Mouse (Mus musculus) gastrocnemius, adult 18-20 months (tissue): ENCODE results near the gene Atp8b3. TPM values are rescaled to one million over a fixed set of nuclear protein-coding genes. Genes with fewer than 3 reads are reported as not detected.

Experiments used
- DNase-seq: peaks from one replicate; pipeline ENCODE4 v3.0.0; 2021; ENCODE audit warnings: low spot score
- total RNA-seq, 2 experiments: library from RNA; stranded (reverse); gene quantifications; 2 replicates each; pipeline ENCODE4 v1.2.3; 2021

Atp8b3 gene
- total RNA-seq, 2 experiments from 2014 or later, result not detected

DNA sequence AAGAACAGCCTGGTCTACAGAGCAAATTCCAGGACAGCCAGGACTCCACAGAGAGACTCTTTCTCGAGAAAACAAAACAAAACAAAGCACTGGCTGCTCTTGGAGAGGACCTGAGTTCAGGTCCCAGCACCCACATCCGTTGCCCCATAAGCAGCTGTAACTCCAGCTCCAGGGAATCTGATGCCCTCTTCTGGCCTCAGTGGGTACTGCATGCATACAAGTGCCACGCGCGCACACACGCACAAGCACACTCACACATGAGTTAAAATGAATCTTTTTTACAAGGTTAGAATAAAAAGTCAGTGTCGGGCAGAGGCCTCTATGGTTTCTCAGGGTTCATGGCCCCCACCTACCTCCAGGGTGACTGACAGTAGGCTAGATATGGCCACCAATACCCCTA, 15.6 kb downstream of the Atp8b3 start:
- DNase-seq, result no peak

DNA sequence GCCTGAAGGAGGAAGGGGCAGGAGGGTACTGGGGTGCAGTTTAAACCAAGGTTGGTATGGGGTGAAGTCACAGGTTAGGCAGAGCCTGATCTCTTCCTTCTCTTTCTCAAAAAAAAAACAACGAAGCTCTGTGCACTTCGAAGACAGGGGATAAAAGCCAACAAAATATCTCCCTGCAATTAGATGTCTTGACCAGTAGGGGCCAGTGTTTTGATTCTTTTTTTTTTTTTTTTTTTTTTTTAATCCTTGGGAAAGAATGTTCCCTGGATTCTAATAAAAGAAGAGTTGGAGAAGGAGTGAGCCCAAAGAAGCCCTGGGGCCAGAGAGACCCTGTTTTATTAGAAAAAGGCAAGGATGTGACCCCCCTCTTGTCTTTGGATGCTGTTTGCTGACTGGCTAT, 19.6 kb downstream of the Atp8b3 start:
- DNase-seq, result no peak

DNA sequence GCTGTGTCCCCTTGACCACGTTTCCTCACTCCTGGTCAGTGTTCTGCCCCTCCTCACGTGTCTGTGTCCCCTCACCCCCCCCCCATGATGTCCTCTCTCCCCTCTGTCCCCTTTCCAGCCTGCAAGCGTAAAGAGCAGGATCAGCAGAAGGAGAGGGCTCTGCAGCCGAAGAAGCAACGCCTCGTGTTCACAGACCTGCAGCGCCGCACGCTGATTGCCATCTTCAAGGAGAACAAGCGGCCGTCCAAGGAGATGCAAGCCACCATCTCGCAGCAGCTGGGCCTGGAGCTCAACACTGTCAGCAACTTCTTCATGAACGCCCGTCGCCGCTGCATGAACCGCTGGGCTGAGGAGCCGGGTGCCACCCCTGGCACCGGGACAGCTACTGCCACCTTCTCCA, 25.2 kb downstream of the Atp8b3 start:
- DNase-seq, result no peak

DNA sequence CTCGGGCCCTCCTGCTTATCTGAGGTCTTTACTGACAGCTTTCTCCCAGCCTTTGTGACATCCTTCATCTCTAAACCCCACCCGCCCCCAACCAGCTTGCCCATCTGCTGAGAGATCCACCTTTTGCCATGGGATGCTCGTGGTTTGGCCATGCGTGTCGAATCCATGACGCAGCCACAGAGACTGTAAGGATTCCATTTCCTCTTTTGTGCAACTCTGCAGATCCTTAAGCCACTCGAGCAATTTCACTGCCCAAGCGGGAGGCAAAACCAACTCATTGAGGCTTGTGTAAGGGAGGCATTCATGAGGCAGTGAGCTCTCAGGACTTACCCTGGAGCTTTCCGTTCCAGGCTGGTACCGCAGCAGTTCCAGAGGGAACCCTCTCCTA, 28.7 kb downstream of the Atp8b3 start:
- no peak for DNase-seq

DNA sequence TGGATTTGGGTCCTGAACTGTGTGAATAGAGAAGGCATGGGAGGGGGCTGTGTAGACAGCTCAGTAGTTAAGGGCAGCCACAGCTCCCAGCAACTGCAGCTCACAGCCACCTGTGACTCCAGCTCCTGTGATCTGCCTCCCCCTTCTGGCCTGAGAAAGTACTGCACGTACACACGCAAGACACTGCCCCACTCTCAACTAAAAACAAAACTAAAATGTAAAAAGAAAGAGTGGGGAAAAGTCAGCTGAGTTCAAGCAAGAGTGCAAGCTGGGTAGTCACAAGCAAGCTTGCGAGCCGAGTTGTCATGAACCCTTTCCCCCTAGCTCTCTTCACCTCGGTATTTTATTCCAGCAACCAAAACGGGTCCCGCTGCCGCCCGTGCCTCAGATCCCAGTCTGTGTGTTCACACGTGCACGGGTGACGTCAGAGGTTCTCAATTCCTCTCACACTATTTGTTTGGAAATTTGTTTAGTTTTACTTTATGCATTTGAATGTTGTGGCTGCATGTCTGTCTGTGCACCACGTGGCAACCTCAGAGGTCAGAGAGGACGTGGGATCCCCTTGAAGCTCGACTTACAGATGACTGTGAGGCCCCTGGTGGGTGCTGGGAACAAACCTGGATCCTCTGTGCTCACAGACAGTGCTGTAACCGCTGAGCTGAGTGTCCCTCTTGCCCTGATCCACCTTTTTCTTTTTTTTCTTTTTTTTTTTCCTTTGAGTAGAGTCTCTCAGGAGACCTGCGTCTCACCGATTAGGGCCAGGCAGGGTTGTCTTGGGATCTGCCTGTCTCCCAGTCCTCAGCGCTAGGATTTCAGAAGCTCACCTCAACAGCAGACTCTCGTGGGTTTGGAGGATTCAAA, 29.3 kb downstream of the Atp8b3 start:
- DNase-seq, result peak; percentile 86

DNA sequence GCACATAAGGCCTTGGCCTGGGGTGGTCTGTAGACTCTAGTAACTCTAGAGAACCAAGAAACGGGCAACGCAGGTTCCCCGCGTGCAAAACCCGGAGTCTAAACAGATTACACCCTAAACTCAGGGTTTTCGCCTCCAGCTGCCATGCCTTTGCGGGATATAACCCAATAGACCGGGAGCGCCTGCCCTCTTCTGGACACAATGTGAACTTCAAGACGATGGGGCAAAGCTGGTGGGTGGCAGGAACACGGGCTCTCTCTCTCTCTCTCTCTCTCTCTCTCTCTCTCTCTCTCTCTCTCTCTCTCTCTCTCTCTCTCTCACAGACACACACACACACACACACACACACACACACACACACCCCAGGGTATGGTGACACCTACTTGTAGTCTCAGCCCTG, 32.7 kb downstream of the Atp8b3 start:
- peak; percentile 61 for DNase-seq

DNA sequence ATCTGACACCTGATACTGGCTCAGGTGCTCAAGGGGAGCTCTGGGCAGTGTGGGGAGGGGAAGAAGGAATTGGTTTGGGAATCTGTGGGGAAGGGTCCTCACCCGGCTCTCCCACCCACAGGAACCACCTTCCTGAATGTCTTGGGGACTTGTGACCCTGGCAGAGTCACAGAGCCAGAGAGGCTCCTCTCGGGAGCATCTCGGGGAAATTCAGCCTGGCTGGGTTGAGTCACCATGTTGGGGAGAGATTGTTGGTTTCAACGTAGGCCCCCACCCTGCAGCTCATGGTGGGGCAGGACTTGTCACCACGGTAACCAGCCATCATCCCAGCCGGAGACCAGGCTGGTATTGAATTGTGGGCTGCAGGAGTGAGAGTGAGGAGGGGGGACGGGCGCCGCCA, 34.2 kb downstream of the Atp8b3 start:
- DNase-seq, result no peak

DNA sequence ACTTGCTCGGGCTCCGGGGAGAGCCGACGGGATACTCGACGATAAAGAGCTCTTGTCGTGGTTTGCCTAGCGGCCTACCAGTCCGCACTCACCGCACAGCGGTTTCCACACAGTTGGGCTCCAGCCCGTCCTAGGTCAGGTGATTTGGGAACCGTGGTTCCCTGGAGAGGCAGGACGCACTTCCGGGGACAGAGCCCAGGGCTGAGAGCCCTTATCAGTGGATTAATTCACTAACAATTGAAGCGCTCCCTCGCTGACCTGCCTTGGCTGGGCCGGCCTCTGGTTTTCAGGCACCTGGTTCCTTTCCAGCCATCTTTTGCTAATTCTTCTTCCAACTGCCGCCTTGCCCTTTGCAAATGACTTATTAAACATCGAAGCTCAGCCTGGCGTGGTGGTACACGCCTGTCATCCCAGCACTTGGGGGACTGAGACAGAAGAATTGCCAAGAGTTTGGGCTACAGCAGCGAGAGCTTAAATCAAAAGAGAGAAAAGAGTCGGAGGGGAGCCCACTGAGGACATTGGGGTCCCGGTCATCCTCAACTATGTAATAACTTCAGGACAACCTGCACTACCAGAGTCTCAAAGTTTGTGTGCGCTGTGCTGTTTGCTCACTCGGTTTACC, 35.2 kb downstream of the Atp8b3 start:
- DNase-seq, result no peak

DNA sequence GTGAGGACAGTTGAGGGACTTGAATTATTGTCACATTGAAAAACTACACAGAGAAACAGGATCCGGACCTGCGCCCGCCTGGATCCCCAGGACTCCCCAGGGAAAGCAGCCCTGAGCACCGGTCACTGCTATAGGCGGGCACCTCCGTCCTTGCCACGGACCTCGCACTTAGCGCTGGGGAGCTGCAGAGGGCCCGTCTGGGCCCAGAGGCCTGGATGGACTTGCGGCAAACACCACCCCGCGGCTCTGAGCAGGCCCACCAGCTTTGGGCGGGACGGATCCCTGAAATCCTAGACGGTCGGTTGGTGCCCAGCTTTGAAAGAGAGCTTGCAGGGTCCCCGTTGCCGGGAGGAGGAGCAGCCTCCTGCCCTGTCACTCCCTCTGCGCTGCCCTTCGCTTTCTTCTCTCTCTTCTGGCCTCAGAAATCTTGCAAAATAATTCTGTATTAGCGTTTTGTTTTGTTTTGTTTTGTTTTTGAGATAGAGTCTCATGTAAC, 36.1 kb downstream of the Atp8b3 start:
- DNase-seq, result no peak

DNA sequence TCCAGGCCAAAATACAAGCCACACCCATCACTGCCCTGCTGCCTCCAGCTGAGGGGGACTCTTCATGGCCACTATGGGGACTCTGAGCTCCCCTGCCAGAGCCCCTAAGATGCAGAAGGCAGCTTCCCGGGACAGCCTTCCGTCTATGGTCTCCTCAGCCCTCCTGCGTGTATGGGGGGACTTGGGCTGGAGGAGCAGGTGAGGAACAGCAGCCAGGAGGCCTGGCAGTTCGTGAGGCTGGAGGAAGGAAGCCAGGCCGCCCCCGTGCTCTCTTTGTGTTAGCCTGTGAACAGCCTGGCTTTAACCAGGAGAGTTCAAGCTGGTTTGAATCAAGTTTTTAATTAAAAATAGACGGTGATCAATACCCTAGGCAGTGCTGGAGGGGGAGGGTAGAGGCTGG, 36.6 kb downstream of the Atp8b3 start:
- no peak for DNase-seq

DNA sequence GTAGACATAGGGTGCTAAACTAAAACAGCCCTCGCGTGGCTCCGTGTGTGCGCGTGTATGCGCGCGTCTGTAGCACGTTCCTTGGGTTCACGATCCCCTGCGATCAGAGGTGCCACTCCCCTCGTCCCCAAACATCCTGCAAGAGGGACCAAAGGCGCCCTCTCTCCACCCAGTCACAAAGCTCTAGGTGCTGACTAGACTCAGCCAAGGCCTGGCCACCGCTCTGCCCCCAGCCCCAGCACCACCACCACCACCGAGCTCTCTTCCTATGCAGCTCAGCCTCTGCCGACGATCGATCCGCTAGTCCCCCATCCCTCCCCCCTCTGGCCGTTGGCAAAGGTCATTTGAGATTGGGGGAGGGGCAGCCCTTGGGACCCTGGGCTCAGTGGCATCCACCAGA, 42.5 kb downstream of the Atp8b3 start:
- DNase-seq, result no peak

DNA sequence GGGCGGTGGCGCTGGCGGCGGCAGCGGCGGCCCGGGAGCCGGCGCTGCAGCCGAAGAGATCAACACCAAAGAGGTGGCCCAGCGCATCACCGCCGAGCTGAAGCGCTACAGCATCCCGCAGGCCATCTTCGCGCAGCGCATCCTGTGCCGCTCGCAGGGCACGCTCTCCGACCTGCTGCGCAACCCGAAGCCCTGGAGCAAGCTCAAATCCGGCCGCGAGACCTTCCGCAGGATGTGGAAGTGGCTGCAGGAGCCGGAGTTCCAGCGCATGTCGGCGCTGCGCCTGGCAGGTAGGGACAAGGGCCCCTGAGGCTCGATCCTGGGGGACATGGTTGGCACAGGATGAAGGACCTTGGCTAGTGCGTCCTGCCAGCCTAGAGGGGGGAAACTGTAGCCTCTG, 43.0 kb downstream of the Atp8b3 start:
- DNase-seq, result no peak

DNA sequence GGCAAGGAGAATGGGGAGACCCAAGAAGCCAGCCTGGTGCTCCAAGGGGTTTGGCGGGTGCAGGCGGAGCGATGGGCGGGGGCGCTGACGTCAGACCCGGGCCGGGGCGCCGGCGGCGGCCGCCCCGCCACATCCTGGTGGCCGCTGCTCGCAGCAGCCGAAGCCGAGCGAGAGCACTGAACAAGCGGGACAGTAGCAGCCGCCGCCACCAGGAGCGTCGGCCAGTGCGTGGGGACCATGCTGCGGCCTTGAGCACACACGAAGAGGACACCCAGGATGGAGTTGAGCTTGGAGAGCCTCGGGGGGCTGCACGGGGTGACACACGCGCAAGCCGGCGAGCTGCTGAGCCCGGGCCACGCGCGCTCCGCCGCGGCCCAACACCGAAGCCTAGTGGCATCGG, 44.2 kb downstream of the Atp8b3 start, which contains the start of gene Onecut3:
Onecut3 (plus strand) TSS at position 104 of the 400 bp plus-strand sequence.
- peak; percentile 31 for DNase-seq

DNA sequence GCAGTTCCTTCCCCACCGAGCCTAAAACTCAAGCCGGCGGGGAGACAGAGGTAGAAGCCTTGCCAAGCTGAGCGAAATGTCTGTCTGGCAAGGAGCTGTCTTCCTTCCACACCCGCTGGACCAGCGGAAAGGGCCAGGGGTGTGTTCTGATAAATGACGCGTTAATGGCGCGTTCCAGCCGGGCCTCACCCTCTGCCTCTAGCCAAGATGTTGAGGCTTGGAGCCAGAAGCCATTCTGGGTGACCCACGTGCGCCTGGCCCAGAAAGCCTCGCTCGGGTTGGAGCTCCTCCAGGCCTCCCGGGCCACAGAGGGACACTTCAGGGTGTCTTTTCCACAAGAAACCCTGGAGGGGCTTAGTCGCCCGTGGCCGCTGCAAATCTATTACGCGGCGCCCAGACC, 48.9 kb downstream of the Atp8b3 start:
- peak; percentile 84 for DNase-seq

DNA sequence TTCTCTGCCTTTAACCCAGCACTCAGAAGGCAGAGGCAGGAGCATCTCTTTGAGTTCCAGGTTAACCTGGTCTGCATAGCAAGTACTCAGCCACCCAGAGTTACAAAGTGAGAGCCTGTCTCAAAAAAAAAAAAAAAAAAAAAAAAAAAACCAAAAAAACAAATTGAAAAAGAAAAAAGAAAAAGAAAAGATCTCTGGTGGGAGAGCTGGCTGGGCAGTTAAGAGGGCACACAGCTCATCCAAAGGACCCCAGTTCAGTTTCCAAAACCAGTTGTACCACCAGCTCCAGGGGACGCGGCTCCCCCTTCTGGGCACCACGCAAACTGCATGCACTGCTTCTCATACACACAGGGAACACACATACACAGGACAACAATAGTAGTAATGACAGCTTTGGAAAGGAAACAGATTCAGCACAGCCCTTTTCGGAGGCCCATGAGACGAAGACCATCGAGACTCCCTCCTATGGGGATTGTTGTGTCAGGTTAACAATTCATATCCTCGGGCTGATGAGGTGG, 52.0 kb downstream of the Atp8b3 start:
- no peak for DNase-seq

DNA sequence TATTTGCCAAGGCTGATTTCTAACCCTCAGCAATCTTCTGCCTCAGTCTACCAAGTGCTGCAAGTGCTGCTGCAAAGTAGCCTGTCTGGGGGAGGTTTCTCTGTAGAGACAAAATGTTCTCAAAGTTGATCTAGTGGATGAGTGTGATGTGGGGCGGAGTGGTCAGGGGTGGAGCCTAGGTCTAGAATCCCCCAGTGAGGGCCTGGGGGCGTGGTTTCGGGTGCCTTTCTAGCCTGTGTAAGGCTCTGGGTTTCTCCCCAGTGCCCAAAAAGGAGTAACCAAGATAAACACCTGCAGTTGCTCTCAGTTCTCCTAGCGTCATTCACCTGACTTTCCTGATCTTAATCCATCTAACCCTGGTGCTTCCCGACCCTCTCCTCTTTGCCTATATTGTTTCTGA, 57.9 kb downstream of the Atp8b3 start:
- no peak for DNase-seq

DNA sequence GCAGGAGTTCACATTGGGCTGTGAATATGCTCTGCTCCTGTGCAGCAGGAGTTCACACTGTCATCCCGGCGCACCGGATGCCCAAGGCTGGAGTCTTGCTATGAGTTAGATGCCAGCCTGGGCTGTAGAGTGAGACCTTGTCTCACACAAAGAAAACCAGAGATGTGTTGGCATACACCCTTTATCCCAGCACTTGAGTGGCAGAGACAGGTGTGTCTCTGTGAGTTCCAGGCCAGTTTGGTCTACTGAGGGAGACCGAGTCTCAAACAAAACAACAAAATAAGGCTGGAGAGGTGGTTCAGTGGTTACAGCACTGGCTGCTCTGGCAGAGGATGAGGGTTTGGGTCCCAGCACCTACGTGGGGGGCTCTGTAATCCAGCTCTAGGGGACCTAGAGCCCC, 60.4 kb downstream of the Atp8b3 start:
- no peak for DNase-seq

DNA sequence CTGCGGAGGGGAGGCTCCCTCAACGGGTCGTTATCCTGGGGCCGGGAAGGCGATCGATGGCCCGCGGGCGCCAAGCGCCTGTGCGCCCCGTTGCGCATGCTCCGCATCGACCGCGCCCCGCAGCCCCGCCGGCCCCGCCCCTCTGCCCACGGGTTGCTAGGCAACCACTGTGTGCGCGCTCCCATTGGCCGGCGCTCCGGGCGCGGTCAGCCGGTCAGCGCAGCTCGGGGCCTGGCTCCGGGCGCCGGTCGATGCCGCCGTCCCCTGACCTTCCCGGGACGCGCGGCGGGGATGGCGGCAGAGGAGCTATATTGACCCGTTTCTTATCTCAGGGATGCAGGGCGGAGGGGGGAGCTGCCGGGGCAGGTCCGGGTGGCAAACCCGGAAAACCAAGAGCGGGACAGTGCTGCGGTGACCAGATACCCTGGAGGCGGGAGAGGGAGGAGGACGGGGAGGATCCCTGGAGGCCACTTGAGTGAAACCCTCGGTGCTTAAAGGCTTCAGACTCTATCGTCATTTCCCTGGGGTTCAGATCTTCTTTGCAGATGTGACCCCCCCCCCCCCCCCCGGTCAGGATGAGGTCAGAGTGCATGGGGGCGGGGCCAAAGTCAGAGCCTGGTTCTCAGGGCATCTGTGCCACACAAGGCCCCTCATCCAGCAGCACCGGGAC, 63.5 kb downstream of the Atp8b3 start:
- DNase-seq, result peak; percentile 88
